In the genomic region with DNA sequence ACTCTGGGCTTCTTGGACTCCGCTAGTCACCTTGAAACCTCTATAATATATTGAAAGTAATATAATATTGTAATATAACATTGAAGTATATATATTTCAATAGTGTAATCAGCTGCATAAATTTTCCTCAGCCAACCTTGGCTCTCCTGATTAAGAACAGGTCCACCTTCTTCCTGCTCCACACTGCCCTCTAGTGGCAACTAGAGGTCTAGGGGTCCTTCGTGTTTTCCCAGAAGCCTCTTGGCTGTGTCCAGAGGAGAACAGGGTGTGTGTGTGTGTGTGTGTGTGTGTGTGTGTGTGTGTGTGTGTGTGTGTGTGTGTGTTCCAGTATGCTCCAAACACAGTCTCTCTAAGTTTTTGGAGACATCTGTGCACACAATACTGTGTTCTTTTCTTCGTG, we compare ENCODE assay signal across 9 mouse cellular contexts. TPM values are rescaled to one million over a fixed set of nuclear protein-coding genes. Genes with fewer than 3 reads are reported as not detected.
A peak's percentile ranks its signal among the peaks of the same experiment; 100 is the strongest.
DNase-seq lines count a peak whose midpoint lies in the region; ATAC-seq lines count a peak whose summit lies in the region.
"Had no signal": no experiment of that assay in that cellular context is flagged by ENCODE, and none has a peak within 500 bp of the region (broad histone marks: within the 10 kb centered on the region; RNA-seq: fewer than 3 reads in every experiment).

No protein-coding gene starts in this region.

- no peak overlapping the region for H3K4me3 ChIP-seq in hindbrain, embryonic 11.5 days (ENCODE audit: low read depth, low read length)
- no peak overlapping the region for H3K4me3 ChIP-seq in hindbrain, embryonic 13.5 days
- no peak overlapping the region for H3K4me3 ChIP-seq in embryonic facial prominence, embryonic 14.5 days (ENCODE audit: low read depth, low read length)

- WGBS in hindbrain, embryonic 11.5 days = 47% methylated on average over 3 of the region's 3 CpGs
- 49% methylated on average over 3 of the region's 3 CpGs for WGBS in hindbrain, embryonic 13.5 days
- 46% methylated on average over 3 of the region's 3 CpGs for WGBS in embryonic facial prominence, embryonic 14.5 days

- intact Hi-C loops in heart, postnatal 36 days (cut with DNase I) = no loop called here

- no peaks in the 10 kb centered on the region for H3K9me3 ChIP-seq in hindbrain, embryonic 11.5 days (ENCODE audit: control insufficient read depth, low read length)
- no peaks in the 10 kb centered on the region for H3K9me3 ChIP-seq in hindbrain, embryonic 13.5 days
- H3K9me3 ChIP-seq in embryonic facial prominence, embryonic 14.5 days (ENCODE audit: control insufficient read depth, low read length) = no peaks in the 10 kb centered on the region

- DNase-seq in hindbrain, embryonic 11.5 days (ENCODE audit: low spot score) = peak; percentile 87
- peak; percentile 90 for DNase-seq in adrenal gland, postnatal 14 days
- DNase-seq in embryonic facial prominence, embryonic 14.5 days (ENCODE audit: low spot score) = peak; percentile 78
- DNase-seq in heart, postnatal 36 days = peak; percentile 69 to 80
- DNase-seq in layer of hippocampus, postnatal 36 days = peak; percentile 45 to 56
- peak; percentile 71 to 90 for DNase-seq in spleen, postnatal 4 days (ENCODE audit: low spot score in 2 of 2)

- no peaks in the 10 kb centered on the region for H3K4me1 ChIP-seq in hindbrain, embryonic 11.5 days (replicated peaks; ENCODE audit: control insufficient read depth, insufficient read depth, low read length)
- H3K4me1 ChIP-seq in hindbrain, embryonic 13.5 days (replicated peaks) = peaks cover 6% of the 10 kb centered on the region
- H3K4me1 ChIP-seq in embryonic facial prominence, embryonic 14.5 days (ENCODE audit: control insufficient read depth, insufficient read depth, low read length) = no peaks in the 10 kb centered on the region

- H3K36me3 ChIP-seq in hindbrain, embryonic 11.5 days (ENCODE audit: control insufficient read depth, insufficient read depth, low read length) = no peaks in the 10 kb centered on the region
- H3K36me3 ChIP-seq in hindbrain, embryonic 13.5 days = no peaks in the 10 kb centered on the region
- no peaks in the 10 kb centered on the region for H3K36me3 ChIP-seq in embryonic facial prominence, embryonic 14.5 days (ENCODE audit: control insufficient read depth, insufficient read depth, low read length)

- no peak overlapping the region for H3K4me2 ChIP-seq in hindbrain, embryonic 11.5 days (replicated peaks; ENCODE audit: low read depth, low read length)
- no peak overlapping the region for H3K4me2 ChIP-seq in hindbrain, embryonic 13.5 days
- no peak overlapping the region for H3K4me2 ChIP-seq in embryonic facial prominence, embryonic 14.5 days (ENCODE audit: low read depth, low read length)

- no peak overlapping the region for H3K9ac ChIP-seq in hindbrain, embryonic 11.5 days (ENCODE audit: low read depth, low read length)
- H3K9ac ChIP-seq in hindbrain, embryonic 13.5 days = no peak overlapping the region
- H3K9ac ChIP-seq in embryonic facial prominence, embryonic 14.5 days (ENCODE audit: low read depth, low read length) = no peak overlapping the region

- peak; percentile 43; the same call in 1 of the 2 replicates for ATAC-seq in hindbrain, embryonic 11.5 days (ENCODE audit: low FRiP score)
- no peak for ATAC-seq in hindbrain, embryonic 13.5 days (ENCODE audit: low FRiP score)
- ATAC-seq in embryonic facial prominence, embryonic 14.5 days (ENCODE audit: low read depth) = 0 out of 2 replicates have a peak, but pooled peaks have one; percentile 5
- 0 out of 2 replicates have a peak, but pooled peaks have one; percentile 64 for ATAC-seq in monocyte, adult 5-6 weeks (replicated peaks; ENCODE audit: insufficient number of reproducible peaks, low FRiP score, low TSS enrichment, poor library complexity, severe bottlenecking)

- H3K27ac ChIP-seq in hindbrain, embryonic 11.5 days (ENCODE audit: low read depth, low read length) = no peak overlapping the region
- H3K27ac ChIP-seq in hindbrain, embryonic 13.5 days = no peak overlapping the region
- no peak overlapping the region for H3K27ac ChIP-seq in embryonic facial prominence, embryonic 14.5 days (replicated peaks; ENCODE audit: low read depth, low read length)
- H3K27ac ChIP-seq: macrophage had no signal

- peaks cover under 1% of the 10 kb centered on the region; the same call in 1 of the 2 replicates for H3K27me3 ChIP-seq in hindbrain, embryonic 11.5 days (ENCODE audit: control insufficient read depth, insufficient read depth, low read length)
- peaks cover 16% of the 10 kb centered on the region; the same call in 1 of the 2 replicates for H3K27me3 ChIP-seq in hindbrain, embryonic 13.5 days
- H3K27me3 ChIP-seq in embryonic facial prominence, embryonic 14.5 days (replicated peaks; ENCODE audit: control insufficient read depth, insufficient read depth, low read length) = no peaks in the 10 kb centered on the region

RNA-seq across cellular contexts. Expression of a gene that starts 8.6 kb away (rescaled TPM):
- 6.0 and 11.3 TPM in 2 replicates for polyA plus RNA-seq in hindbrain, embryonic 11.5 days (2014; fragmentation: Nextera tagmentation; extraction: Ambion mirVana)
- polyA plus RNA-seq in hindbrain, embryonic 13.5 days (2015; fragmentation: Nextera tagmentation; extraction: Ambion mirVana) = 5.6 and 6.0 TPM in 2 replicates
- total RNA-seq in adrenal gland, postnatal 14 days (2021) = 0.34 TPM in 1 of 2 replicates, not detected in the other
- polyA plus RNA-seq in embryonic facial prominence, embryonic 14.5 days (2014; fragmentation: Nextera tagmentation; extraction: Ambion mirVana) = 637 and 738 TPM in 2 replicates
- 1 to 10 TPM; 1.0 to 1.4 TPM for total RNA-seq in heart, postnatal 36 days (2021)
- 1 to 10 TPM; 2.1 to 3.5 TPM for total RNA-seq in layer of hippocampus, postnatal 36 days (2021)
- 0.97 to 3.4 TPM in 2 of 3 replicates, not detected in the other for total RNA-seq in monocyte, adult 5-6 weeks (2017)
- polyA plus RNA-seq: macrophage had no signal

RNA-seq across cellular contexts. Expression of a gene that starts 21.9 kb away (rescaled TPM):
- polyA plus RNA-seq in hindbrain, embryonic 11.5 days (2014; fragmentation: Nextera tagmentation; extraction: Ambion mirVana) = 18.2 and 18.6 TPM in 2 replicates
- polyA plus RNA-seq in hindbrain, embryonic 13.5 days (2015; fragmentation: Nextera tagmentation; extraction: Ambion mirVana) = 19.6 and 20.6 TPM in 2 replicates
- total RNA-seq in adrenal gland, postnatal 14 days (2021) = 44.9 and 49.5 TPM in 2 replicates
- 80.1 and 90.4 TPM in 2 replicates for polyA plus RNA-seq in embryonic facial prominence, embryonic 14.5 days (2014; fragmentation: Nextera tagmentation; extraction: Ambion mirVana)
- 10 to 100 TPM in 1 of 2 experiments, 1 to 10 TPM in 1; 9.7 to 13.3 TPM for total RNA-seq in heart, postnatal 36 days (2021)
- total RNA-seq in layer of hippocampus, postnatal 36 days (2021) = 10 to 100 TPM; 14.0 to 16.6 TPM
- total RNA-seq in monocyte, adult 5-6 weeks (2017) = 0.39 to 7.4 TPM (median 1.4 TPM) in 3 replicates

RNA-seq across cellular contexts. Expression of a gene that starts 30.6 kb away (rescaled TPM):
- 0.96 and 1.3 TPM in 2 replicates for polyA plus RNA-seq in hindbrain, embryonic 11.5 days (2014; fragmentation: Nextera tagmentation; extraction: Ambion mirVana)
- 0.65 and 0.84 TPM in 2 replicates for polyA plus RNA-seq in hindbrain, embryonic 13.5 days (2015; fragmentation: Nextera tagmentation; extraction: Ambion mirVana)
- 0.45 TPM in 1 of 2 replicates, not detected in the other for total RNA-seq in adrenal gland, postnatal 14 days (2021)
- 16.6 and 21.7 TPM in 2 replicates for polyA plus RNA-seq in embryonic facial prominence, embryonic 14.5 days (2014; fragmentation: Nextera tagmentation; extraction: Ambion mirVana)
- total RNA-seq in heart, postnatal 36 days (2021) = 1 to 10 TPM; 5.6 to 8.2 TPM
- under 1 TPM; 0.62 to 0.73 TPM for total RNA-seq in layer of hippocampus, postnatal 36 days (2021)
- 0.29 TPM in 1 of 3 replicates, not detected in the others for total RNA-seq in monocyte, adult 5-6 weeks (2017)

RNA-seq across cellular contexts. Expression of a gene that starts 48.4 kb away (rescaled TPM):
- 2.0 and 3.3 TPM in 2 replicates for polyA plus RNA-seq in hindbrain, embryonic 11.5 days (2014; fragmentation: Nextera tagmentation; extraction: Ambion mirVana)
- 12.1 and 16.2 TPM in 2 replicates for polyA plus RNA-seq in hindbrain, embryonic 13.5 days (2015; fragmentation: Nextera tagmentation; extraction: Ambion mirVana)
- 1.3 and 2.6 TPM in 2 replicates for total RNA-seq in adrenal gland, postnatal 14 days (2021)
- 193 and 213 TPM in 2 replicates for polyA plus RNA-seq in embryonic facial prominence, embryonic 14.5 days (2014; fragmentation: Nextera tagmentation; extraction: Ambion mirVana)
- 1,000 to 10,000 TPM; 8,733 to 8,759 TPM for total RNA-seq in heart, postnatal 36 days (2021)
- 1 to 10 TPM in 1 of 2 experiments, under 1 TPM in 1; 0.60 to 1.1 TPM for total RNA-seq in layer of hippocampus, postnatal 36 days (2021)
- total RNA-seq in monocyte, adult 5-6 weeks (2017) = not detected in 3 replicates
- polyA plus RNA-seq: macrophage had no signal
